Mouse (Mus musculus) skeletal muscle tissue, postnatal 0 days (tissue): ENCODE results near the gene Gm21834. TPM values are rescaled to one million over a fixed set of nuclear protein-coding genes. Genes with fewer than 3 reads are reported as not detected.

ENCODE experiments used
- polyA plus RNA-seq: library from polyadenylated mRNA; unstranded; fragments of >200 nt; fragmentation: Nextera tagmentation; extraction: Ambion mirVana; gene quantifications from 2 replicates; pipeline ENCODE4 v1.2.1, GENCODE M21; 2015

Gm21834 gene
- polyA plus RNA-seq = not detected in 2 replicates

DNA sequence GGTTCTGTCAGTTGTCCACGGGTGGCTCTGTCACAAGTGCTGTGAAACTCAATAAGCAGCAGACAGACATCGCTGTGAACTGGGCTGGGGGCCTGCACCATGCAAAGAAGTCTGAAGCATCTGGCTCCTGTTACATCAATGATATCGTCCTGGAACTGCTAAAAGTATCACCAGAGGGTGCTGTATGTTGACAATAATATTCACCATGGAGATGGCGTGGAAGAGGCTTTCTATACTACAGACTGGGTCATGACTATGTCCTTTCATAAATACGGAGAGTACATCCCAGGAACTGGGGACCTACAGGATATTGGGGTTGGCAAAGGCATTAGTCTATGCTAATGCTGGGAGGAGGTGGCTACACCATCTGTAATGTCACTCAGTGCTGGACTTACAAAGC lies at the start of gene Gm21834:
Gene Gm21834, minus strand, starts transcription at position 101 of the 400 bp plus-strand sequence.

DNA sequence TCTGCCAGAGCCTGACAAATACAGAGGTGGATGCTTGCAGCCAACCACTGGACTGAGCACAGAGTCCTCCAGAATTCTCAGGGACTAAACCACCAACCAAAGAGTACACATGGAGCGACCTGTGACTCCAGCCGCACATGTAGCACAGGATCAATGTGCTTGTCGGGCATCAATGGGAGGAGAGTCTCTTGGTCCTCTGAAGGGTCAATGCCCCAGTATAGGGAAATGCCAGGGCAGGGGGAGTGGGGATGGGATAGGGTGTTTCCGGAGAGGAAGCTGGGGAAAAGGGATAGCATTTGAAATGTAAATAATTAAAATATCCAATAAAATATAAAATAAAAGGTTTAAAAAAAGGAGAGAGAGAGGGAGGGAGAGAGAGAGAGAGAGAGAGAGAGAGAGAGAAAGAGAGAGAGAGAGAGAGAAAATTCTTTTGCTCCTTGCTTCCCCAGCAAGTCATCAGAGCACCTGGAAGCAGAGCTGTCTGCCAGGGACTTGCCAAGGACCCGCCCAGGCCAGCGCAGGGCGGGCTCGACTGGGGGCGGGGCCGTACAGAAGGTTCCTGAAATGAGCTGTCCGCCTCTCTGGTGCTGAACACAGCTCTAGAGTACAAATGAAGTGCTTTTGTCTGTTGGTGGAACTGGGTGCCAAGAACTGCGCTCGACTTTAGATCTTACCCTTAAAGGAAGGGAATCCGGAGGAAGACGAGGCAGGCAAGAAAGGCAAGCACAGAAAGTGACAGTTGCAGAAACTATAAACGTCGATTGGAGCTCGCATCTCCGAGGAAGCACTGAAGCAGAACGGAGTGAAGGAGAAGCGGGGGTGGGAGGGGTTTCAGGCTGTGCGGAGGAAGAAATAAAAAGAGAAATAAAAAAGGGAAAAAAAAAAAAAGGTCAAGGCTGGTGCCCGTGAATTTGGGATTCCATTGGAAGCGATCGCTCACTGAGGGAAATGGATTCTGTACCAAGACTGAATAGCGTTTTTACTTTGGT lies 26.9 kb upstream of the Gm21834 start, which contains the start of gene Cntnap5c:
Gene Cntnap5c, plus strand, starts transcription at position 949 of the 989 bp plus-strand sequence.

Other genes with a start within 250 kb of the Gm21834 start
- not detected in 2 replicates for gene Vmn2r120, start 196.7 kb downstream of the Gm21834 start, polyA plus RNA-seq
- not detected in 2 replicates for gene Cntnap5c, start 27.4 kb upstream of the Gm21834 start, polyA plus RNA-seq